Mouse (Mus musculus): ENCODE results near the gene Rbck1. TPM values are rescaled to one million over a fixed set of nuclear protein-coding genes. Genes with fewer than 3 reads are reported as not detected.
"Not testable (repeated sequence)": the region's sequence is repeated elsewhere in the genome, so short reads cannot be mapped to it uniquely, and the experiment has no call there.

The Rbck1 gene
- polyA plus RNA-seq, 1 experiment from 2014 or later: 87.0 TPM

GRCm38 (mm10) chr2:152359616-152360015, 27.2 kb upstream of the Rbck1 start:
- Histone ChIP-seq H3K4me2 (replicated peaks) (no peak overlapping the region), H3K9me3 (no peaks in the 10 kb centered on the region), H3K36me3 (no peaks in the 10 kb centered on the region), H3K4me3 (no peak overlapping the region), H3K4me1 (no peaks in the 10 kb centered on the region), H3K9ac (no peak overlapping the region), H3K27me3 (replicated peaks) (no peaks in the 10 kb centered on the region), H3K27ac (no peak overlapping the region)
- no peak for ATAC-seq (ENCODE audit: low FRiP score, low read depth)
- 76% methylated on average over 5 of the region's 5 CpGs for WGBS

DNA sequence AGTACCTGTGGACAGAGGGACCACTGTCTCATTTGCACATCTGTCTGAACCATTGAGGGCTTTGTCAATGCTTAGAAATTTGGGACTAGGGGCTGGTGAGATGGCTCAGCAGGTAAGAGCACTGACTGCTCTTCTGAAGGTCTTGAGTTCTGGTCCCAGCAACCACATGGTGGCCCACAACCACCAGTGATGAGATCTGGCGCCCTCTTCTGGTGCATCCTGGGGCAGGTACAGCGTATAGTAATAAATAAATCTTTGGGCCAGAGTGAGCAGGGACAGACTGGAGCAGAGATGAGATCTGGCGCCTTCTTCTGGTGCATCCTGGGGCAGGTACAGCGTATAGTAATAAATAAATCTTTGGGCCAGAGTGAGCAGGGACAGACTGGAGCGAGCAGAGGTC, 26.5 kb upstream of the Rbck1 start:
- H3K27me3 ChIP-seq (replicated peaks); H3K27ac ChIP-seq; H3K9me3 ChIP-seq; H3K36me3 ChIP-seq; H3K4me3 ChIP-seq; H3K4me1 ChIP-seq; H3K4me2 ChIP-seq (replicated peaks); H3K9ac ChIP-seq; ATAC-seq (ENCODE audit: low FRiP score, low read depth): not testable (repeated sequence)
- 73% methylated on average over 5 of the region's 5 CpGs for WGBS

GRCm38 (mm10) chr2:152357254-152357653, 24.8 kb upstream of the Rbck1 start:
- Histone ChIP-seq H3K9ac (no peak overlapping the region), H3K27me3 (replicated peaks) (no peaks in the 10 kb centered on the region), H3K4me2 (replicated peaks) (no peak overlapping the region), H3K27ac (no peak overlapping the region), H3K4me3 (no peak overlapping the region), H3K36me3 (no peaks in the 10 kb centered on the region), H3K9me3 (no peaks in the 10 kb centered on the region), H3K4me1 (no peaks in the 10 kb centered on the region)
- ATAC-seq (ENCODE audit: low FRiP score, low read depth): no peak
- 91% methylated on average over 3 of the region's 3 CpGs for WGBS

GRCm38 (mm10) chr2:152349842-152350540, 17.5 kb upstream of the Rbck1 start:
- no peak overlapping the region for H3K4me3 ChIP-seq
- no peaks in the 10 kb centered on the region for H3K9me3 ChIP-seq
- 90% methylated on average over 8 of the region's 8 CpGs for WGBS
- H3K4me1 ChIP-seq: no peaks in the 10 kb centered on the region
- peaks cover 7% of the 10 kb centered on the region; the same call in 1 of the 2 replicates for H3K27me3 ChIP-seq (replicated peaks)
- no peak overlapping the region for H3K9ac ChIP-seq
- H3K4me2 ChIP-seq (replicated peaks): no peak overlapping the region
- no peak for ATAC-seq (ENCODE audit: low FRiP score, low read depth)
- no peak overlapping the region for H3K27ac ChIP-seq
- no peaks in the 10 kb centered on the region for H3K36me3 ChIP-seq

DNA sequence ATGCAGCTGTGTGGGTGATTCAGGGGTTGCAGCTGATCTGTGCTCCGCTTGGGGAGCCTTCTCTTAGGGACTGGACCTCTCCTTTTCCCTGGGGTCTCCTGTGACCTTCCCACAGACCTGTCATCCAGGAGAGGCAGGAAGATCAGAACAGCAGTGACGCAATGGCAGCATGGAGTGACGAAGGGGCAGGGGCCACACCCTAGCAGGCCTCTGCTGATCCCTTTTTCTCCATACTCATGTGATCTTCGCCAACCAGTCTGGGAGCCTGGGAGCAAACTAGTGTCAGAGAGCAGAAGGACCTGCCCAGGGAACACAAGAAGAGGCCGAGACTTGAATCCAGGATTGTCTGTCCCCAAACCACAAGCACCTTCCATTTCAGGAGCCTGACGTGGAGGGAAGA, 16.8 kb upstream of the Rbck1 start:
- Histone ChIP-seq H3K9me3 (no peaks in the 10 kb centered on the region), H3K9ac (no peak overlapping the region), H3K36me3 (no peaks in the 10 kb centered on the region), H3K27ac (no peak overlapping the region), H3K27me3 (replicated peaks) (peaks cover 7% of the 10 kb centered on the region; the same call in 1 of the 2 replicates), H3K4me1 (peaks cover 3% of the 10 kb centered on the region), H3K4me3 (no peak overlapping the region), H3K4me2 (replicated peaks) (no peak overlapping the region)
- no peak for ATAC-seq (ENCODE audit: low FRiP score, low read depth)
- WGBS: 81% methylated on average over 6 of the region's 6 CpGs

DNA sequence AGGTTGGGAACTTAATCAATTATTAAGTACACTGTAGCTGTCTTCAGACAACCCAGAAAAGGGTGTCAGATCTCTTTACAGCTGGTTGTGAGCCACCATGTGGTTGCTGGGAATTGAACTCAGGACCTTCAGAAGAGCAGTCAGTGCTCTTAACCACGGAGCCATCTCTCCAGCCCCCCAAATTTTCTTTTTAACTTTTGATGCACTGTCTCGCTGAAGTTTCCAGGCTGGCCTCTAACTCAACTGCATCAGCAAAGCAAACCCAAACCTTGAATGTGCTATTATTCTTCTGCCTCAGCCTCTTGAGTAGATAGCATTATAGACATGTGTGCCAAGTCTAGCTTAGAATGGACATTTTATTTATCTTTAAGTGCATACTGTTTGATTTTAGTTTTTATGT, 15.3 kb upstream of the Rbck1 start:
- Histone ChIP-seq H3K27ac (no peak overlapping the region), H3K9me3 (no peaks in the 10 kb centered on the region), H3K4me1 (peaks cover 8% of the 10 kb centered on the region), H3K4me3 (no peak overlapping the region), H3K4me2 (replicated peaks) (no peak overlapping the region), H3K9ac (no peak overlapping the region), H3K27me3 (replicated peaks) (peaks cover 7% of the 10 kb centered on the region; the same call in 1 of the 2 replicates), H3K36me3 (no peaks in the 10 kb centered on the region)
- WGBS: 73% methylated on average over 2 of the region's 2 CpGs
- no peak for ATAC-seq (ENCODE audit: low FRiP score, low read depth)

GRCm38 (mm10) chr2:152346776-152347465, 14.5 kb upstream of the Rbck1 start:
- no peak for ATAC-seq (ENCODE audit: low FRiP score, low read depth)
- peaks cover 7% of the 10 kb centered on the region; the same call in 1 of the 2 replicates for H3K27me3 ChIP-seq (replicated peaks)
- peaks cover 8% of the 10 kb centered on the region for H3K4me1 ChIP-seq
- H3K9ac ChIP-seq: no peak overlapping the region
- no peak overlapping the region for H3K4me3 ChIP-seq
- no peak overlapping the region for H3K4me2 ChIP-seq (replicated peaks)
- H3K27ac ChIP-seq: no peak overlapping the region
- 53% methylated on average over 9 of the region's 9 CpGs for WGBS
- no peaks in the 10 kb centered on the region for H3K9me3 ChIP-seq
- H3K36me3 ChIP-seq: no peaks in the 10 kb centered on the region

GRCm38 (mm10) chr2:152345393-152345792, 12.9 kb upstream of the Rbck1 start:
- Histone ChIP-seq H3K4me2 (replicated peaks) (no peak overlapping the region), H3K9me3 (no peaks in the 10 kb centered on the region), H3K36me3 (no peaks in the 10 kb centered on the region), H3K27ac (no peak overlapping the region), H3K27me3 (replicated peaks) (peaks cover 7% of the 10 kb centered on the region; the same call in 1 of the 2 replicates), H3K4me1 (peaks cover 8% of the 10 kb centered on the region), H3K4me3 (no peak overlapping the region), H3K9ac (no peak overlapping the region)
- WGBS: 62% methylated on average over 6 of the region's 6 CpGs
- no peak for ATAC-seq (ENCODE audit: low FRiP score, low read depth)

DNA sequence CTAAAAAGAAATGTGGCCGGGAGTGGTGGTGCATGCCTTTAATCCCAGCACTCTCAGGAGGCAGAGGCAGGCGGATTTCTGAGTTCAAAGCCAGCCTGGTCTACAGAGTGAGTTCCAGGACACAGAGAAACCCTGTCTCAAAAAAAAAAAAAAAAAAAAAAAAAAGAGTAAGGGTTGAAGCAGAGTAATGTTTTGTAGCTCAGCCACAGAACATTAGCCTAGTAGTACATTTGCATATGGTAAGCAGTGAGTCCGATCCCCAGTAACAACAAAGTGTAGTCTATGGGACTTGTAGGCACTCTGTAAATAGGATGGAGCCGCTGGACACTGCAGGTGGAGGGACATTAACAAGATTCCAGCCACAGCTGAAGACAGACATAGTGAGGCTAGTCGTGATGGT, 12.5 kb upstream of the Rbck1 start:
- Histone ChIP-seq H3K4me1 (peaks cover 8% of the 10 kb centered on the region), H3K9ac (no peak overlapping the region), H3K4me2 (replicated peaks) (no peak overlapping the region), H3K4me3 (no peak overlapping the region), H3K27ac (no peak overlapping the region), H3K27me3 (replicated peaks) (peaks cover 7% of the 10 kb centered on the region; the same call in 1 of the 2 replicates), H3K36me3 (no peaks in the 10 kb centered on the region), H3K9me3 (no peaks in the 10 kb centered on the region)
- no peak for ATAC-seq (ENCODE audit: low FRiP score, low read depth)
- 64% methylated on average over 5 of the region's 5 CpGs for WGBS

- 11% methylated on average over 10 of the region's 10 CpGs for whole genome bisulfite sequencing
- Histone ChIP-seq H3K4me1 (peaks cover 8% of the 10 kb centered on the region), H3K27me3 (replicated peaks) (peaks cover 7% of the 10 kb centered on the region; the same call in 1 of the 2 replicates), H3K36me3 (no peaks in the 10 kb centered on the region), H3K9ac (peak overlapping the region; percentile 68), H3K4me2 (replicated peaks) (peak overlapping the region; percentile 93), H3K4me3 (peak overlapping the region; percentile 47), H3K9me3 (no peaks in the 10 kb centered on the region), H3K27ac (no peak overlapping the region)
- ATAC-seq (ENCODE audit: low FRiP score, low read depth): no peak
Observed at GRCm38 (mm10) chr2:152344361-152344760, 11.9 kb upstream of the Rbck1 start.

DNA sequence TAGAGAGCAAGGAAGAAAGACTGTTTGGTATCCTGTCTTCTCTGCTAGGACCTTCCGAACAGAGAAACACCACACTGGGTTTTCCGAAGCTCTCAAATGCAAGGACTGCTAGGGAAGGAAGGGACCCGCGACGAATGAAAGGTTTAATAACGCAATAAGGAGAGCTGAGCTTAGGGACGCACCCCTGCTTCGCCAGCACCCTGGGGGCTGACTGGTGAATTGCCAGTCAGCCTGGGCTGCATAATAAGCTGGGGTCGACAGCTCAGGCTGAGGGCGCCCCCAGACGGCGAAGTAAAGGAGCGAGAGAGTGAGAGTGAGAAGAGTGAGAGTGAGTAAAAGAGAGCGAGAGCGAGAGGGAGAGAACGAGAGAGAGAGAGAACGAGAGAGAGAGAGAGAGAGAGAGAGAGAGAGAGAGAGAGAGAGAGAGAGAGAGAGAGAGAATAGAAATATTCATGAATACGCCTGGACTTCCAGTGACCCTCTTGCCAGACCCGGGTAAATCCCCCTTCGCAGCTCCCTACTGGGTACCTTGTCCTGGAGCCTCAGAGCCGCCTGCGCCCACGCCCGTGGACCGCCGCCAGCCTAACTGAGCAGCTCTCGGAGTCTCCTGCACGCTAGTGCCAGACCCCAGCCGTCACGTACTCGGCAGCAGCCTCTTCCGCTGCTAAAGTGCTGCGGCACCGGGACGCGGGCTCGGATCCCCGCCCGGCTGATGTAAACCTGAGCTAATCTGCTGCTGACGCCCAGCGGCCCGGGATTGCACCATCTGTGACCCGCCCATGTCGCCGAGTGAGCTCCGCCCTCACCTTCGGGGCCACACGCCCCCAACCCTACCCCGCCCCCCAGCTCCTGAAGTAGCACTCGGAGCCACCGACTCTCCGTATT, 11.1 kb upstream of the Rbck1 start, which contains the start of gene Trib3:
TSS of gene Trib3 (minus strand) at position 704 of the 885 bp plus-strand sequence.
- Histone ChIP-seq H3K36me3 (no peaks in the 10 kb centered on the region), H3K4me1 (peaks cover 8% of the 10 kb centered on the region), H3K9me3 (no peaks in the 10 kb centered on the region), H3K27ac (0 out of 2 replicates have a peak within 1 kb of the TSS, but pooled peaks have one; percentile 12), H3K9ac (peak within 1 kb of the TSS; percentile 68), H3K4me3 (peak within 1 kb of the TSS; percentile 47), H3K4me2 (replicated peaks) (peak within 1 kb of the TSS; percentile 93), H3K27me3 (replicated peaks) (peaks cover 7% of the 10 kb centered on the region; the same call in 1 of the 2 replicates)
- under 1% methylated on average over 52 of the region's 52 CpGs for WGBS
- ATAC-seq (ENCODE audit: low FRiP score, low read depth): peak; percentile 92
